Mouse (Mus musculus) forebrain, postnatal 0 days (tissue): Measurements from ENCODE around the gene Fars2. TPM values are rescaled to one million over a fixed set of nuclear protein-coding genes. Genes with fewer than 3 reads are reported as not detected.

Source experiments
- ATAC-seq: fragments of 200-750 bp; cut with Nextera tagmentation; 2 replicates; pipeline ENCODE4 v1.8.0; 2017; ENCODE audit warnings: mild to moderate bottlenecking, moderate library complexity
- DNase-seq: peaks from one replicate; pipeline ENCODE4 v3.0.0-alpha.2; 2015
- H3K27ac ChIP-seq: fragments of 300-500 bp; sonication (generic); 2 replicates; pipeline ENCODE4 v1.5.1; 2014; ENCODE audit warnings: low read depth, mild to moderate bottlenecking, antibody characterized with exemption, low read length, moderate library complexity, mixed read lengths
- H3K27me3 ChIP-seq: fragments of 300-500 bp; sonication (generic); 2 replicates; pipeline ENCODE4 v1.6.1; 2014; ENCODE audit warnings: mild to moderate bottlenecking, low read length, mixed read lengths; ENCODE audit not compliant: insufficient read depth
- H3K36me3 ChIP-seq: fragments of 300-500 bp; sonication (generic); 2 replicates; pipeline ENCODE4 v1.6.1; 2014; ENCODE audit warnings: mild to moderate bottlenecking, moderate library complexity; ENCODE audit not compliant: insufficient read depth
- H3K4me1 ChIP-seq: fragments of 300-500 bp; sonication (generic); 2 replicates; pipeline ENCODE4 v1.6.1; 2014; ENCODE audit warnings: antibody characterized with exemption; ENCODE audit not compliant: insufficient read depth
- H3K4me2 ChIP-seq: fragments of 300-500 bp; sonication (generic); 2 replicates; pipeline ENCODE4 v1.6.1; 2014; ENCODE audit warnings: low read depth, mild to moderate bottlenecking, moderate library complexity
- H3K4me3 ChIP-seq: fragments of 300-500 bp; sonication (generic); 2 replicates; pipeline ENCODE4 v1.5.1; 2014; ENCODE audit warnings: low read depth, low read length, mixed read lengths
- H3K9ac ChIP-seq: fragments of 300-500 bp; sonication (generic); 2 replicates; pipeline ENCODE4 v1.6.1; 2014; ENCODE audit warnings: mild to moderate bottlenecking
- H3K9me3 ChIP-seq: fragments of 300-500 bp; sonication (generic); 2 replicates; pipeline ENCODE4 v1.6.1; 2016; ENCODE audit warnings: low read length
- CTCF ChIP-seq: sonication (generic); IDR thresholded peaks from 2 replicates; pipeline ENCODE4 v1.5.1; 2016; ENCODE audit warnings: antibody characterized with exemption, control low read depth, low read depth
- WGBS: fragments of 180-500 bp; shearing (Covaris S2); extraction: QIAGEN DNeasy Blood & Tissue Kit; methylation state at CpG from one replicate; pipeline ENCODE4 v1.1.7; 2014; 5-methylcytosine and 5-hydroxymethylcytosine counted together
- polyA plus RNA-seq: library from polyadenylated mRNA; unstranded; fragments of >200 nt; fragmentation: Nextera tagmentation; extraction: Ambion mirVana; gene quantifications from 2 replicates; pipeline ENCODE4 v1.2.1, GENCODE M21; 2015
- total RNA-seq: library from RNA; depleted of rRNA; stranded (reverse); fragments of >200 nt; gene quantifications from 2 replicates; pipeline ENCODE4 v1.2.3, GENCODE M21; 2014

Fars2 gene
- total and polyA plus RNA-seq, 2 experiments from 2014 or later, result 29.9 to 35.5 TPM

DNA sequence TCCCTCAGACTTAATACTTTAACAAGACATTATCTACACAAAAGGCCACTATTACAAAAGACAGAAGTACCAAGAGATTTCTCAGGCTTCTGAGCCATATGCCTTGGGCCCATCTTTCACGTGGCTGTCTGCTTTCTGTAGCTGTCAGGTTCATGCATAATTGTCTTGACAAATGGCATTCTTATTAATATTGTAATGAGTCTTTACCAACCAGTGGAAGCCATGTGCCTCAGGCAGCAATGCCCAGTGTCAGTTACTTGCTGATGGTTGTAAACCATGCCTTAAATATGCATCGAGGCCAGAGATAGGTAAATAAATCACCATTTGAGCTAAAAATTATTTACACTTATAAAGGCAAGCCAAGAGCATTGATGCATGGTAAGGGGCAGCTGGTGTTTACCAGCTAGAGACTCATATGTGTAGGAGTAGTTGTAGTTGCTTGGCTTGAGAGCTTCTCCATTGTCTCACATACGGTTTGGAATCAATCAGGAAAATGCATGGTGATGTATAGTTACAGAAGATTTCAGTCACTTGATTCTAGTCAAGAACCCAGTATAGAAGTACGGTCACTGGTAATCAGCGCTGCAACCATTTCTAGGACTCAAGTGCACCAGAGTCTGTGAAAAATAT, 76.4 kb downstream of the Fars2 start:
- ATAC-seq, result no peak
- Histone ChIP-seq H3K4me1 (no peaks in the 10 kb centered on the region), H3K4me2 (no peak overlapping the region), H3K4me3 (no peak overlapping the region), H3K27ac (no peak overlapping the region), H3K36me3 (no peaks in the 10 kb centered on the region), H3K9ac (no peak overlapping the region), H3K9me3 (no peaks in the 10 kb centered on the region), H3K27me3 (no peaks in the 10 kb centered on the region)
- no peak for TF ChIP-seq CTCF
- 62% methylated on average over 5 of the region's 5 CpGs for WGBS
- DNase-seq, result no peak

- Histone ChIP-seq H3K9me3 (no peaks in the 10 kb centered on the region), H3K9ac (no peak overlapping the region), H3K36me3 (no peaks in the 10 kb centered on the region), H3K27ac (no peak overlapping the region), H3K27me3 (no peaks in the 10 kb centered on the region), H3K4me3 (no peak overlapping the region), H3K4me1 (no peaks in the 10 kb centered on the region), H3K4me2 (no peak overlapping the region)
- ATAC-seq (no peak), DNase-seq (no peak)
- no peak for TF ChIP-seq CTCF
- 95% methylated on average over 1 of the region's 1 CpGs for WGBS
These were observed 82.1 kb downstream of the Fars2 start for GRCm38 (mm10) chr13:36199288-36199687.

GRCm38 (mm10) chr13:36200453-36200852, 83.2 kb downstream of the Fars2 start:
- H3K4me2 ChIP-seq, result no peak overlapping the region
- no peak for ATAC-seq
- H3K27ac ChIP-seq, result no peak overlapping the region
- WGBS, result 90% methylated on average over 4 of the region's 4 CpGs
- no peaks in the 10 kb centered on the region for H3K9me3 ChIP-seq
- DNase-seq, result no peak
- H3K36me3 ChIP-seq, result no peaks in the 10 kb centered on the region
- no peaks in the 10 kb centered on the region for H3K27me3 ChIP-seq
- no peak for TF ChIP-seq CTCF
- no peaks in the 10 kb centered on the region for H3K4me1 ChIP-seq
- no peak overlapping the region for H3K9ac ChIP-seq
- H3K4me3 ChIP-seq, result no peak overlapping the region

GRCm38 (mm10) chr13:36202496-36202895, 85.3 kb downstream of the Fars2 start:
- H3K4me3 ChIP-seq, result no peak overlapping the region
- ATAC-seq (no peak), DNase-seq (no peak)
- no peaks in the 10 kb centered on the region for H3K4me1 ChIP-seq
- H3K27ac ChIP-seq, result no peak overlapping the region
- no peaks in the 10 kb centered on the region for H3K36me3 ChIP-seq
- no peak overlapping the region for H3K9ac ChIP-seq
- 91% methylated on average over 2 of the region's 2 CpGs for WGBS
- no peaks in the 10 kb centered on the region for H3K9me3 ChIP-seq
- TF ChIP-seq CTCF, result no peak
- H3K27me3 ChIP-seq, result no peaks in the 10 kb centered on the region
- no peak overlapping the region for H3K4me2 ChIP-seq

DNA sequence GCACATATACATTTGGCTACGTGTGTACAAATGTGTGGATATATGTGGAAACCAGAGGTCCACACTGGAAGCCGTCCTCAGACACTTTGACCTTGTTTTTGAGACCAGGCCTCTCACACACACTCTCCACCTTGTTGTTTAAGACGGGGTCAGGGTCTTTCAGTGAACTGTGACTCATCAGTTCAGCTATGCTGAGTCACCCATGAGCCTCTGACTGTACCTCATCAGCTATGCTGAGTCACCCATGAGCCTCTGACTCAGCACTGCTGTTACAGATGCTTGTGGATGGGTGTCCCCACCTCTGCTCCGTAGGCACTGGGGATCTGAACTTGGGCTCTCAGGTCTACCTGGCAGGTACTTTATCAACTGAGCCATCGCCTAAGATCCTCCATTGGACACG, 85.8 kb downstream of the Fars2 start:
- no peak for TF ChIP-seq CTCF
- Histone ChIP-seq H3K9me3 (no peaks in the 10 kb centered on the region), H3K9ac (no peak overlapping the region), H3K4me2 (no peak overlapping the region), H3K27me3 (no peaks in the 10 kb centered on the region), H3K36me3 (no peaks in the 10 kb centered on the region), H3K27ac (no peak overlapping the region), H3K4me3 (no peak overlapping the region), H3K4me1 (no peaks in the 10 kb centered on the region)
- DNase-seq (no peak), ATAC-seq (no peak)
- WGBS, result 93% methylated on average over 6 of the region's 6 CpGs

GRCm38 (mm10) chr13:36204320-36204719, 87.1 kb downstream of the Fars2 start:
- Histone ChIP-seq H3K9ac (no peak overlapping the region), H3K27ac (no peak overlapping the region), H3K9me3 (no peaks in the 10 kb centered on the region), H3K27me3 (no peaks in the 10 kb centered on the region), H3K4me3 (no peak overlapping the region), H3K4me2 (no peak overlapping the region), H3K36me3 (no peaks in the 10 kb centered on the region), H3K4me1 (no peaks in the 10 kb centered on the region)
- 86% methylated on average over 3 of the region's 3 CpGs for WGBS
- no peak for DNase-seq
- no peak for ATAC-seq
- no peak for TF ChIP-seq CTCF

DNA sequence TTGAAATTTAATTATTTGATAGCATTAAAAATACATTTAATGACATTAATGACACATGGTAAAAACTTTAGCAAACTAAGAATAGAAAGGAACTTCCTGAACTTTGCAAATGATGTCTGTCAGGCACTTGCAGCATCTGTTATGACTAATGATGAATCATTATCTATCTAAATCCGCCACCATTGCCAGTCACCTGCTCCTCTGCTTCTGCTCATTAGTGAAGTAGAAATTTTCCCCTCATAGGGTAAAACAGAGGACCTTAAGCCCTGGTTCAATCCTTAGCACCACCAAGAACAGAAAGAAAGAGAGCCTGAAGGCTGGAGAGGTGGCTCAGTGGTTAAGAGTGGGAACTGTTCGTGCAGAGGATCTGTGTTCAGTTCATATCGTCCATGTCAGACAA, 93.8 kb downstream of the Fars2 start:
- ATAC-seq, result no peak; the same call in 1 of the 2 replicates
- no peak for TF ChIP-seq CTCF
- no peaks in the 10 kb centered on the region for H3K9me3 ChIP-seq
- WGBS, result 83% methylated on average over 3 of the region's 3 CpGs
- no peaks in the 10 kb centered on the region for H3K4me1 ChIP-seq
- H3K4me3 ChIP-seq, result no peak overlapping the region
- H3K36me3 ChIP-seq, result no peaks in the 10 kb centered on the region
- H3K27me3 ChIP-seq, result no peaks in the 10 kb centered on the region
- no peak overlapping the region for H3K4me2 ChIP-seq
- H3K9ac ChIP-seq, result no peak overlapping the region
- DNase-seq, result no peak
- H3K27ac ChIP-seq, result no peak overlapping the region
